Mouse (Mus musculus): ENCODE results near the gene Fopnl. TPM values are rescaled to one million over a fixed set of nuclear protein-coding genes. Genes with fewer than 3 reads are reported as not detected.

Fopnl gene
- polyA plus RNA-seq, 1 experiment, result 24.1 TPM

GRCm38 (mm10) chr16:14252877-14253276 is 64.3 kb downstream of the Fopnl start:
- Histone ChIP-seq H3K4me3 (ENCODE audit: low read depth, low read length) (no peak overlapping the region), H3K4me1 (ENCODE audit: control insufficient read depth, insufficient read depth, insufficient read length, low read length) (peaks cover 8% of the 10 kb centered on the region), H3K27me3 (ENCODE audit: control insufficient read depth, insufficient read depth, low read length) (no peaks in the 10 kb centered on the region), H3K36me3 (ENCODE audit: control insufficient read depth, insufficient read depth, low read length) (no peaks in the 10 kb centered on the region), H3K27ac (ENCODE audit: insufficient read depth, low read depth, low read length) (no peak overlapping the region)
- WGBS, result 35% methylated on average over 4 of the region's 4 CpGs
- TF ChIP-seq POLR2A (IDR thresholded peaks at IDR 0.05; ENCODE audit: low read depth, low read length) (no peak), CTCF (IDR thresholded peaks at IDR 0.05; ENCODE audit: extremely low read depth, insufficient read length, insufficient replicate concordance, low read depth, low read length) (no peak)

DNA sequence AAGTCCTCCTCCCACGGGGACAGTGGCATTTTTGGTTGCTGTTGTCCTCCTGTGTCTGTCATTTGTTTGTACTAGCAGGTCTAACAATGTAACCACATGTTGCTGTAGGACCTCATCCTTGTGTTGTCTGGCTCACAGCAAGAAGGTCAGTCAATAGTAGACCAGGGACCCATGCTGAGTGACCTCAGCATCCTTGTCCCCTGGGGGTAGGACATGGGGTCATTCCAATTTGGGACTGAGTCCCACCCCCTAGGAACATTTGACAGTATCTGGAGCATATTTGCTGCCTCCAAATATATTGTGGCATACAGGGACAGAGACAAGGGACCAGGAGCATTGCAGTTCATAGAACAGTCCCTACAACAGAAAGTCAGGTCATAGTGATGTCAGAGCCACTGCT is 67.3 kb downstream of the Fopnl start:
- no peaks in the 10 kb centered on the region for H3K36me3 ChIP-seq (ENCODE audit: control insufficient read depth, insufficient read depth, low read length)
- H3K4me3 ChIP-seq (ENCODE audit: low read depth, low read length), result no peak overlapping the region
- no peak overlapping the region for H3K27ac ChIP-seq (ENCODE audit: insufficient read depth, low read depth, low read length)
- WGBS, result 58% methylated on average over 1 of the region's 1 CpGs
- no peaks in the 10 kb centered on the region for H3K27me3 ChIP-seq (ENCODE audit: control insufficient read depth, insufficient read depth, low read length)
- H3K4me1 ChIP-seq (ENCODE audit: control insufficient read depth, insufficient read depth, insufficient read length, low read length), result peaks cover 8% of the 10 kb centered on the region
- no peak for TF ChIP-seq CTCF (IDR thresholded peaks at IDR 0.05; ENCODE audit: extremely low read depth, insufficient read length, insufficient replicate concordance, low read depth, low read length)
- TF ChIP-seq POLR2A (IDR thresholded peaks at IDR 0.05; ENCODE audit: low read depth, low read length), result no peak

Other genes starting within 250 kb of the Fopnl start
- gene Nde1, start 154.1 kb downstream of the Fopnl start, polyA plus RNA-seq (2012; rRNA removed), result 9.7 and 15.8 TPM in 2 replicates
- 3.8 and 6.8 TPM in 2 replicates for gene Marf1, start 154.1 kb downstream of the Fopnl start, polyA plus RNA-seq (2012; rRNA removed)
- 41.3 and 51.0 TPM in 2 replicates for gene Myh11, start 26.0 kb downstream of the Fopnl start, polyA plus RNA-seq (2012; rRNA removed)
- gene Abcc1, start 44.2 kb upstream of the Fopnl start, polyA plus RNA-seq (2012; rRNA removed), result 2.7 and 3.7 TPM in 2 replicates
- gene A630010A05Rik, start 244.9 kb upstream of the Fopnl start, polyA plus RNA-seq (2012; rRNA removed), result not detected in 2 replicates

Measured in small intestine, adult 2 months (tissue).